In the genomic region with DNA sequence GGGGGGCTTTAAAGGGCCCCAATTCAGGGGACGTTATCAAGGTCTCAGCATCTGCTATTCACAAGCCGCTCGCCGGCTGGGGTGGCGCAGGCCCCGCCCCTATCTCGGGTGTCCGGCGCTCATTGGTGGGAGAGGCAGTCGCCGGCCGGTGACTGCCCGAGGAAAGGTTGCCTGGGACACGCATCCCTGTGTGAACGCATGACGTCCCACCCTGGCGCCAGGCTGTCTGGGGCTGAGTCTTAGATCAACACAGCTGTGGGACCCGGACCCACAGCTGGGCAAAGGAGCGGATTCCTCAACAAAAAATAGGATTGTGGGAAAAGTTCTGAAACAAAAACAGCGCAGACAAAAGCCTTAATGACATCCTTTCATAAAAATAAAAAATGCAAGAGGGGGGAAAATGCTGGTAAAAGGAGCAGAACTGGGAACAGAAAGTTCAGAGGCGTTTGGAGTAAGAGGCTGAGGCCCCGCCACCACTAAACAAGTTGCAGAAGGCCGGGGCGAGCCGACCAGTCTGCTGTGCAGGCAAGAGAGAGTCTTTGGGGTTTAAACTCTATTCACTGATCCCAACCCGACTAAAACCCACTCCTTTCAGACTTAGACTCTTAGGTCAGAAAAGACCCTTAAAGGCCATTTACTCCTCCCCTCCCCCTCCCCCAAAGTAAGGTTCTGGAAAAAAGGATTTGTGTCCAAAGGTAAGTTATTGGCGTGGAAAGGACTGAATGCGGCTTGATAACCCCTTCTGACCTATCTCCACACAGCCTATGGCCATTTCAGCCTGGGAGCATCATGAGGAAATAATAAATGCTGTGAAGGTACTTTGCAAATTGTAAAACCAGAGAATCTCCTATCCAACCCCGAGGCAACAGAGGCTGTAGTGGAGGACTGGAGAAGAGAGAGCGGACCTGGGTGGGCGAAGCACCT, we compare ENCODE assay signal across 8 mouse cellular contexts. TPM values are rescaled to one million over a fixed set of nuclear protein-coding genes. Genes with fewer than 3 reads are reported as not detected.
DNase-seq lines count a peak whose midpoint lies in the region; ATAC-seq and TF ChIP-seq lines count a peak whose summit lies in the region.

No protein-coding gene starts in this region.

- H3K4me3 ChIP-seq in embryonic facial prominence, embryonic 12.5 days: peak overlapping the region; percentile 4; the same call in 1 of the 2 replicates
- peak overlapping the region; percentile 36 for H3K4me3 ChIP-seq in heart, adult 2 months
- no peak overlapping the region for H3K4me3 ChIP-seq in stomach, embryonic 14.5 days (ENCODE audit: low read depth, low read length)

- H3K27ac ChIP-seq in embryonic facial prominence, embryonic 12.5 days: peak overlapping the region; percentile 99
- peak overlapping the region; percentile 99 for H3K27ac ChIP-seq in heart, adult 2 months
- H3K27ac ChIP-seq in stomach, embryonic 14.5 days (ENCODE audit: low read length): peak overlapping the region; percentile 97

- peak; percentile 91 for ATAC-seq in embryonic facial prominence, embryonic 12.5 days (ENCODE audit: insufficient number of reproducible peaks, insufficient read depth, low FRiP score, low TSS enrichment)
- peak; percentile 51; the same call in 1 of the 2 replicates for ATAC-seq in monocyte, adult 5-6 weeks (replicated peaks; ENCODE audit: insufficient number of reproducible peaks, low FRiP score, low TSS enrichment, poor library complexity, severe bottlenecking)
- ATAC-seq in stomach, embryonic 14.5 days (ENCODE audit: insufficient number of reproducible peaks, insufficient read depth, low FRiP score, low read depth): peak; percentile 87

- peaks cover 3% of the 10 kb centered on the region; the same call in 1 of the 2 replicates for H3K36me3 ChIP-seq in embryonic facial prominence, embryonic 12.5 days
- H3K36me3 ChIP-seq in heart, adult 2 months (ENCODE audit: control insufficient read depth, insufficient read depth, low read length): peaks cover under 1% of the 10 kb centered on the region; the same call in 1 of the 2 replicates
- H3K36me3 ChIP-seq in stomach, embryonic 14.5 days (ENCODE audit: control insufficient read depth, insufficient read depth, low read length): peaks cover 3% of the 10 kb centered on the region; the same call in 1 of the 2 replicates

- H3K4me2 ChIP-seq in embryonic facial prominence, embryonic 12.5 days (replicated peaks): peak overlapping the region; percentile 44
- peak overlapping the region; percentile 35 for H3K4me2 ChIP-seq in stomach, embryonic 14.5 days (replicated peaks; ENCODE audit: low read depth, low read length)

- H3K9ac ChIP-seq in embryonic facial prominence, embryonic 12.5 days: peak overlapping the region; percentile 30; the same call in 1 of the 2 replicates
- peak overlapping the region; percentile 64 for H3K9ac ChIP-seq in heart, adult 2 months (ENCODE audit: low read depth, low read length)
- no peak overlapping the region; the same call in 1 of the 2 replicates for H3K9ac ChIP-seq in stomach, embryonic 14.5 days (replicated peaks; ENCODE audit: low read depth, low read length)

- peak; percentile 63 for DNase-seq in cerebellum, adult 18-20 months
- DNase-seq in cerebellum, adult 9-10 months: no peak
- DNase-seq in heart, adult 2 months: peak; percentile 94 to 97
- DNase-seq in kidney, adult 8-10 months: peak; percentile 94 to 97
- DNase-seq in liver: peak; percentile 87

- peaks cover 48% of the 10 kb centered on the region for H3K4me1 ChIP-seq in embryonic facial prominence, embryonic 12.5 days
- H3K4me1 ChIP-seq in heart, adult 2 months (ENCODE audit: control insufficient read depth, insufficient read depth, low read length): peaks cover 22% of the 10 kb centered on the region
- peaks cover 51% of the 10 kb centered on the region for H3K4me1 ChIP-seq in stomach, embryonic 14.5 days (ENCODE audit: control insufficient read depth, insufficient read depth, low read length)

- no peaks in the 10 kb centered on the region for H3K27me3 ChIP-seq in embryonic facial prominence, embryonic 12.5 days
- H3K27me3 ChIP-seq in heart, adult 2 months (ENCODE audit: control insufficient read depth, insufficient read depth, low read length): no peaks in the 10 kb centered on the region
- no peaks in the 10 kb centered on the region for H3K27me3 ChIP-seq in stomach, embryonic 14.5 days (ENCODE audit: control insufficient read depth, insufficient read depth, low read length)

- TF ChIP-seq POLR2A in heart, adult 2 months (IDR thresholded peaks at IDR 0.05; ENCODE audit: insufficient read depth, low read depth, low read length): peak; percentile 79

- TF ChIP-seq CTCF in heart, adult 2 months (IDR thresholded peaks at IDR 0.05): peak; percentile 64

- WGBS in embryonic facial prominence, embryonic 12.5 days: 4% methylated on average over 31 of the region's 31 CpGs
- WGBS in heart, adult 2 months: 11% methylated on average over 31 of the region's 31 CpGs
- WGBS in stomach, embryonic 14.5 days: 5% methylated on average over 31 of the region's 31 CpGs

- intact Hi-C loops in heart, adult 2 months (cut with DNase I): loop anchor here (5.0 kb wide), 2 partner anchors 142 to 322 kb away; partner anchors contain the start of genes 6030445D17Rik and Zfp46

- no peaks in the 10 kb centered on the region for H3K79me2 ChIP-seq in heart, adult 2 months (replicated peaks; ENCODE audit: control insufficient read depth, insufficient read depth, low read length)

- H3K9me3 ChIP-seq in embryonic facial prominence, embryonic 12.5 days: no peaks in the 10 kb centered on the region
- H3K9me3 ChIP-seq in stomach, embryonic 14.5 days (ENCODE audit: control insufficient read depth, low read depth, low read length): no peaks in the 10 kb centered on the region

- TF ChIP-seq EP300 in heart, adult 2 months (IDR thresholded peaks at IDR 0.05; ENCODE audit: insufficient read depth, low read depth, low read length): peak; percentile 99

RNA-seq across cellular contexts. Expression of gene Id3, which starts 2.7 kb away (rescaled TPM):
- 612 and 623 TPM in 2 replicates for polyA plus RNA-seq in embryonic facial prominence, embryonic 12.5 days (2016; fragmentation: Nextera tagmentation; extraction: Ambion mirVana)
- 10 to 100 TPM; 56.8 to 58.8 TPM for total RNA-seq in heart, adult 2 months (2021)
- polyA plus RNA-seq in heart, adult 2 months (2012; rRNA removed): 92.1 and 120 TPM in 2 replicates
- 4.9 to 16.7 TPM (median 8.5 TPM) in 3 replicates for total RNA-seq in monocyte, adult 5-6 weeks (2017)
- polyA plus RNA-seq in stomach, embryonic 14.5 days (2014; fragmentation: Nextera tagmentation; extraction: Ambion mirVana): 384 and 404 TPM in 2 replicates

RNA-seq across cellular contexts. Expression of gene E2f2, which starts 31.6 kb away (rescaled TPM):
- polyA plus RNA-seq in embryonic facial prominence, embryonic 12.5 days (2016; fragmentation: Nextera tagmentation; extraction: Ambion mirVana): 8.3 and 8.7 TPM in 2 replicates
- 1 to 10 TPM in 1 of 2 experiments, under 1 TPM in 1; 0.65 to 5.3 TPM for total RNA-seq in heart, adult 2 months (2021)
- 0.41 and 1.3 TPM in 2 replicates for polyA plus RNA-seq in heart, adult 2 months (2012; rRNA removed)
- 18.1 to 19.7 TPM (median 18.4 TPM) in 3 replicates for total RNA-seq in monocyte, adult 5-6 weeks (2017)
- polyA plus RNA-seq in stomach, embryonic 14.5 days (2014; fragmentation: Nextera tagmentation; extraction: Ambion mirVana): 3.5 and 4.4 TPM in 2 replicates
